Mouse (Mus musculus) CD4-positive, CD25-positive, alpha-beta regulatory T cell, adult 4 months (primary cell): ENCODE data around the gene Ccdc85a. TPM values are rescaled to one million over a fixed set of nuclear protein-coding genes. Genes with fewer than 3 reads are reported as not detected.

ENCODE experiments used
- ATAC-seq: one replicate; pipeline ENCODE4 v1.8.0; 2017
- polyA plus RNA-seq, 2 experiments: library from polyadenylated mRNA; unstranded; fragments of 100-300 nt; shearing (Covaris generic); gene quantifications; one replicate each; pipeline ENCODE4 v1.2.1; 2017

Gene Ccdc85a
- not detected for polyA plus RNA-seq

DNA sequence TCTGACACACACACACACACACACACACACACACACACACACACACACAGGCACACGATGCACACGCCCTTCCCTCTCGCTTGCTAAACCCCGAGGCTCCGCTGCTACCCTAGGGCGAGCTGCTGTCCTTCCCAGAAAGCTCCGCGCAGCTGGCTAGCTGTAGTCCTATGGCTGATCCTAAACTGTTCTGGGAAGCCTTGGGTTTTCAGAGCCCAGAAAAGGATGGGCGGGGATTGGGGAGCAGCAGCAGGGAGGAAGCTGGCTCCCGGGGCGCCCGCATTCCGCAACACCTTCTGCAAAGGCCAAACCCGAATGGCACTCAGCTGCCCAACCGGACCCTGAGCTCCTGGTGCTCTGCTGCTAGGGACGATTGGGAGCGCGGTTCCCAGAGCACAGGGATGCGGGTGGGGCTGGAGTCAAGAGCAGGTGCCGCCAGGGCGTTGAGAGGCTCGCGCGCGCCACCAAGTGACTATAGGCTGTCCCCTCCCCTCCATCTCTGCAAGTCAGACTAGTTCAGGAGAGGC lies at the start of gene Ccdc85a:
Gene Ccdc85a, minus strand, starts transcription at position 414 of the 524 bp plus-strand sequence.
- no peak for ATAC-seq

DNA sequence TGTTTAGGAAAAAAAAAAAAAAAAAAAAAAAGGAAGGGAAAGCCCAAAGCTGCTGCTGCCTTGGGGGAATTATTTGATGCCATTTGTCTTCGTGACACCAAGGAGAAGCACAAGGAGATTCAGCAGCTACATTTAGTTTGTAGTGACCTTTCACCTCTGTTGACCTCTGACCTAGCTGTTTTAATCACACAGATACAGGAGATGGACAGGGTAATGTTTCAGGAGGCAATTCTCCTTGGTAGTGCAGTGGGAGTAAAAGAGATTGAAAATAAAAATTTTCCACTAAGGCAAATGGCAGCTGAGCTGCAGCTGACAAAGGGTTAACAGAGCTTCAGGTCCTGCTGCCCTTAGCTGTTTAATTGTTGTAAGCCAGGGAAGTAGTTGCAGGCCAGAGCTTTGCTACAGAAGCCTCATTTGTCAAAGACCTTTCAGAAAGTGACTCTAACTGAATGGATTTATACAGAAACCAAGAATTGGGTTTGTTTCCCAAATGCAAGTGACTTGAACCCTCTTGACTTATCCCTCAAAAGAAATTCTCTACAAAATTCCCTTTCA lies 49.5 kb upstream of the Ccdc85a start:
- no peak for ATAC-seq

DNA sequence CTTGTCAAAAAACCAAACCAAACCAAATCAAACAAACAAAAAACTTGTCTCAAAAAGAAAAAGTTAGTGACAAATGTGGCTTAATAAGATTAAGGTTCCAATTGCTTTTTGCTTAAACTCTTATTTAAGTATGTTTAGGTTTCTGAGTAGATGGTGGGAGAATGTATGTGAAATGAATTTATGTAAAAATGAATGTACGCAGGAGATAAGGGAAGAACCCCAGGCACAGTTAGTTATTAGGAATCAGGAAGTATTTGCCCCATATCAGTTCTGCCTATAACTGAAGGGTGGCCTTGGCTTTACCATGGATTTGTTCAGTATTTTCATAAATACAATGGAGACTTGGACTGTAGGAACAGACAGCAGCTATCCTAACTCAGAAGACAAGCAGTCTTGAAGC lies 49.0 kb upstream of the Ccdc85a start:
- ATAC-seq: no peak

DNA sequence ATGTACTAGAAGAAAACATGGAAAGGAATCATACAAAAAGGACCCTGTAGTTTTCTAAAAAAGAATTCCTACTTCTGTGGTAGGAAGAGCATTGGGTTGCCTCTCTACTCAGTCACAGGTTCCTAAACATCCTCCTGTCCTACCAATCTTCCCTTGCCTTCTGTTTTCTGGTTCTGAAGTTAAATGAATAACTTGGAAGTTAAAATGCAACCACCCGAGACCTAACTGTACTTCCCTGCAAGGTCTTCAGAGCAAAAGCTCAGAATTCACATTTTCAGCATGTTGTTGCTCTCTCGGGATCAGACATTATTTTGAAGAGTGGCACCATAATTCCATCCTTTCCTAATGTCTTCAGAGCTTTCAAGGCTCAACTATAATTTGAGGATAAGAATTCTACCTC lies 46.6 kb upstream of the Ccdc85a start:
- ATAC-seq: no peak

DNA sequence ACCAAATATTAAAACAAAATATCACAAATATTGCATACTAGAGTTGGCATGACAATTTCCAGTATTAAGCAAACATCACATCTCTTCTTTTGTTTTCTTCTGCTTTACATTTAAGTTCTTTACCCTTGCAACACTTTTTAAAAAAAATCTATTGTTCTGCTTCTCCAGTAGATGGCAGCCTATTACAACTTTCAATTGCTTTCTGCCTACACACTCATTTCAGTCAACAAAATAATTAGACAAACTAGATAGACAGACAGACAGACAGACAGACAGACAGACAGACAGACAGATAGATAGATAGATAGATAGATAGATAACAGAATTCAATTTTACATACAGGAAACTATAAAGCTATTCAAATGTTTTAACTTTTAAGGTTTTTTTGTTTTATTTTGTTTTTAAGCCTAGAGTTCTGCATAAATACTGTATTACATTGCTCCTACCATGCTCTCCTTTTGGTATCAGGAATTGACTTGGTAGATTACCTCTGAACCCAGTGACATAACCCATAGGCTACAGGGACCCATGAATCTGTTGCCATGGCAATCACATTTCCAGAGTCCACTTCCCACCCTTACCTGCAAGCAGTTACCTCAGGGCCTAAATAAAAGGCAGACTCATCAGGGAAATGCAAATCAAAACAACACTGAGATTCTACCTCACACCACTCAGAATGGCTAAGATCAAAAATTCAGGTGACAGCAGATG lies 26.8 kb upstream of the Ccdc85a start:
- ATAC-seq: no peak

DNA sequence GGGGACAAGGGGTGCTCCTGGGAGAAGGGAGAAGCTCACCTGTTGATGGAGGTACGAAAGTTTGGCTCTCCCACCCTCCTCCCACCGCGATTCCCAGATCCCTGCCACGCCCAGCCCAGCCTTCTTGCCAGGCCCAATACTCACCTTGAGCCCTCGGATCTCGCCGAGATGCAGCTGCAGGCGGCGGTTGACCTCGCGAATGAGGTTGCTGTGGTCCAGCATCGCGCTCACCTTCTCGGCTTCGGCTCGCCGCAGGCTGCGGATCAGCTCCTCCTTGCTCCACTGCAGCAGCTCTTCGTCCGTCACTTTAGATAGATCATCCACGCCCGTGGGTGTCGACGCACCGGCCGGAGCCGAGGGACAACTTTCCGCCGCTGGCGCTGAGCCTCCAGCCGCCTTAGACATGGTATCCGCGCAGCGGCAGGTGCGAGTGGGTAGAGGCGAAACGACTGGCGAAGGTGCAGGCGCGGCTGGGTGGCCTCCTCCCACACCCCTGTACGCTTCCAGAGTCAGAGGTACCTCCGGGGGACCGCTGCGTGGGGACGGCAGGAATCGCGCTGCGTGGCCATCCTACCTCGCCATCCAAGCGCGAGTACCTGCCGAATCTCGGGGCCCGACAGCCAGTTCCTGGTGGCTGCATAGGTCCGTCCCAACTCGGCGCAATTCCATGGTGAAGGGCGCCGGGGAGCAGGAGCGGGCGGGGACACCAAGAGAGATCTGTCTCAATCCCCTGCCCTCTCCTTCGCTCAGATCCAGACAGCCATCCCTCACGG lies 800 bp downstream of the Ccdc85a start:
- no peak for ATAC-seq

DNA sequence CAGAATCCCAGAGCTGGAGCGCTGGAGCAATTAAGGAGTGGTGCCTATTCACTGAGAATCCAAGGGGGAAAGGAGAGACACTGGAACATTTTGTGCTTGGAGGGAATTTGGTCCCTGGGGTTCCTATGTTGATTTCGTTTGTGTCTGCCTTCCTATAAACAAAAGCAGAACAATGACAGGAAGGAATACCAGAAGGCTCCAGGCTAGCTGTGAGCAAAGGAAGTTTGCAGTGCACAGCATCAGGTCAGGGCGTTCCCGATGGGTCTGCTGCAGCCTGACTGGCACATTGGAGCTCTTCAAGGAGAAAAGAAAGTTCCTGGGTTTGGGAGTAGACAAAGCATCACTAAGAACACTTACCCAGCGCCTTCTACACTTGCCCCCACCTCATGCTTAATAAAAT lies 1.9 kb downstream of the Ccdc85a start:
- ATAC-seq: no peak

DNA sequence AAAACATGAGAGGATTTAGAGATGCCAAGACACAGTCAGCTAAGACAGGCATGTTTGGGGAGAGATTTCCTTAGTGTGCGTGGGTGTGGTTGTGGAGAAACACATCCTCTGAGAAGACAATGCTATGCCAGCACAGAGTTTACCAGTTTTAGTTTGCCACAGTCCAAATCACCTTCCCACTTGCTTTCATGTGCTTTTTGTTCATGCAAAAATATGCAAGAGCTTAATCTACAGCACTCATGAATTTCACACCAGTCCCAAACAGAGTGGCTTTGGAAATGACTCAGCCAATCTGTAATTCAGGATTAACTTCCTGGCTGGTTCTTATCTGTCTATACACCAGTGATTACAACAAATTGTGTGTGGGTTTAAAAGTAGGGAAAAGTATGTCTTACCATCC lies 11.7 kb downstream of the Ccdc85a start:
- no peak for ATAC-seq

DNA sequence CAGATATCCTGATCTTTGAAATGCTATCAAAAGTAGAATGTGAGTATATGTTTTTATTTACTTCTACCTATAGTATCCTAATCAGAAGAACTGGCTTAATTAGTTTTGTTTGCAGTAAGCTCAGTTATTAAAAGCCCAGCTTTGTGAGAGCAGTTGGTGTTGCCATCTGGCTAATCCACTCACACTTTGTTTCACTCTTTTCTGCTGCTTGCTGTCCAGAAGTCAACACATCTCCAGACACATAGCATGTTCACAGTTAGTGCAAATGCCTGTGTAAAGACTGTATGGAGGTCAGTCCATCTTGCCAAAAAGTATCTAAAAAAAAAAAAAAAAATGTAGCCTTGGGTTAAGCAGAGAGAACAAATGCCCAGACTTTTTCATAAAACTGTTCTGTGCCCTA lies 27.7 kb downstream of the Ccdc85a start:
- ATAC-seq: no peak

DNA sequence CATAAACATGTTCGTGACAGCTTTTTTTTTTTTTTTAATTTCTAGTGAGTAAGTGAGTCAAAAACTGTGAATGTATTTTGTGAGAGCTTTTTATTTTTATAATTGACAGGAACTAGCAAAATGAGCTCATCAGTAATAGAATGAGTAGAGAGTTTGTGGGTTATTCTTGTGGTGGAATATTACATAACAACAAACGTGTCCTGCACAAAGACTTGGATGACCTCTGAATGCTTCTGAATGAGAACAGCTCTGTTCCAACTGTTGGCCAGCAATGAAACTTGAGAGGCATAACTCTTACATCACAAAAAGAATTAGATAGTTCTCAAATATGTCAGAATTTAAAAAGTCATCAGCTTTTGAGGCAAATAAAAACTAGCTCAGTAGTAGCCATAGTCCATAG lies 40.7 kb downstream of the Ccdc85a start:
- no peak for ATAC-seq

DNA sequence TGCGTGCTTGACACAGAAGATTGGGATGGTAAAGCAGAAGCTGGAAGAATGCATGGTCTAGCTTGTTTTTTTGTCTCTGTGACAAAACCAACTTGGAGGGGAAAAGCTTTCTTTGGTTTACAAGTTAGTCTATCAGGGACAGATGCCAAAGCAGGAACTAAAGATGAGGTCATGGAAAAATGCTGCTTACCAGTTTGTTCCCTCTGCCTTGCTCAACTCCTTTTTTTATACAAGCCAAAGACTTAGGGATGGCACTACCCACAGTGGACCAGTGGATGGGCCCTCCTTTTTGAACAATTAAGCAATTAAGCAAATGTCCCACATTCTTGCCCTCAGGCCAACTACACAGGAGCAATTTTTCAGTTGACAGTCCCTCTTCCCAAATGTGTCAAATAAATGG lies 42.8 kb downstream of the Ccdc85a start:
- ATAC-seq: no peak

DNA sequence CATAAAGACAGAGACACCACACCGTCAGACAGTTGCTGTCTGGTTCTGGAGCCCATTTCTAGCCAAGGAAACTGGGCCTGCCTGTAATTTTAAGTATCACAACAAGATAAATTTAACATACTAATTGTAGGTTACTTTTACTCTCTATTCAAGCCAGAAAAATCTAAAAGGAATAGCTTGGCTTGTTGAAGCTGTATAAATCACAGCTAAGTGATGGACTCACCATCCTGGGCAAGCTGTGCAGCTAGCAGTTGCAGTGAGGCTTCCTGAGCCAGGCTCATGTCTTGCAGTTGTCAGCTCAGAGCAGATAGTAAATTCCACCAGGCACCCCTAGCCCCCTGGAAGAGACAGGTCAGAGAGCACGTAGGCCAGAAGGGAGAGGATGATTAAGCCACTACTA lies 50.8 kb downstream of the Ccdc85a start:
- ATAC-seq: no peak

DNA sequence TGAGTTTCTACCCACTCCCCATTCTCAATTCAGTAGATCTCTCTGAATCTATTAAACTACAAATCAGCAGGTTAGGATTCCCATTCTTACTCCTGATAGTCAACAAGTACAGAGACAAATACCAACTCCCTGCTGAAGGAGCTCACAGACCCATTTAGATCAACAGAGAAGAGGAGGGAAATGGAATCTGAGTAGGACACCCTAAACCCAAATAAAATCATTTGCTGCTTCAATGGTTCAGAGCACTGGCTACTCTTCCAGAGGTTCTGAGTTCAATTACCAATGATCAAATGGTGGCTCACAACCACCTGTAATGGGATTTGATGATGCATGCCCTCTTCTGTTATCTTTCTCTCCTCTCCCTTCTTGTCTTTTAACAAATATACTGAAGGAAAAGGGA lies 82.9 kb downstream of the Ccdc85a start:
- no peak for ATAC-seq

DNA sequence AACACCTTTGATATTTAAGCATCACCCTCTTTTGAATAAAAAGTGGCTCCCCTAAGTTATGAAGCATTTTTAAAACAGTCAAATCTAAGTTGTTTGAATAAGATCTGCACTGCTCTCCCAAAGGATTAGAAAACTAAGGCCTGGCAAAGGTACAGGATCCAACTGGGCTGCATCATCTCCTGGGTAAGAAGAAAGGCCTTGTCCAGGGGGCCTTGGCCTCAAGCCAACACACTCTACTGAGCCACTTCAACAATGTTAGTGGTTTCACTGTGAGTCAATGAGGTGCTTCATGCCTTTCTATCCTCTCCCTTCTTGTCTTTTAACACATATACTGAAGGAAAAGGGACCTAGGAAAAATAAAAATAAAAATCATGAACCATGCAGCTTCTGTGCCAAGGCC lies 87.1 kb downstream of the Ccdc85a start:
- ATAC-seq: no peak

DNA sequence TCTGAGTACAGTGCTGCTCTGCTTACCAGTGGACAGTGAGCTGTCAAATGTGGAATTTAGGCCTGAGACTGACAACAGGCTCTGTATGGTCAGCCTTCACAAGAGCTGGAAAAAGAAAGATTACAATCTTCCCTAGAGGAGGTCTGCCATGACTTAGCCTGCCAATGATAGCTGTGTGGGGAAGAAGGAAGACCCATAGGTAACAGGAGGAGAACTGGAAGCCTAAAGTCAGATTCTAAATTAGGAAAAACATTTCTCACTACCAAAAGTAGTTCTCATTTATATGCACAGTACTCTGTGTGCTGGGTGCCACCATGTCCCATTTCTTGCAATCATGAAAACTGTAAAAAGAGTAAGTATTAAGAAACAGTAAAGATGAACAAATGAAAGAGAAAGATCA lies 90.8 kb downstream of the Ccdc85a start:
- ATAC-seq: no peak

DNA sequence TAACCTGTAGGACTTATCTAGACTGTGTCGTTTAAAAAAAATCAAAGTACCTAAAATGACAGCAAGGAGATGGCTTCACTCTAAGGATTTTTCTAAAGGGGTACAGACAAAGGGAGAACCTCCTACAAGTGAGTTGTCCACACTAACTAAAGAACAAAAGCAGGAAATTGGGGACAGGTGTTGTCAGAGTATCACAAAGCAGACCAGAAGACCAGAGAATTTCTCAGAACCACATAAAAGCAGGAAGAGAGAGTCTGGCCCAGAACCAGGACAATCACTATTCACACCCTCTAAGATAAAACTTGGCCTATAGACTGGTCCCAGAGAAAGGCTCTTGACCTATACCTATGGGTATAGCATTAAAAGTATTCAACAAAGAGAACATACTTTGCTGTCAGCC lies 92.8 kb downstream of the Ccdc85a start:
- ATAC-seq: no peak

DNA sequence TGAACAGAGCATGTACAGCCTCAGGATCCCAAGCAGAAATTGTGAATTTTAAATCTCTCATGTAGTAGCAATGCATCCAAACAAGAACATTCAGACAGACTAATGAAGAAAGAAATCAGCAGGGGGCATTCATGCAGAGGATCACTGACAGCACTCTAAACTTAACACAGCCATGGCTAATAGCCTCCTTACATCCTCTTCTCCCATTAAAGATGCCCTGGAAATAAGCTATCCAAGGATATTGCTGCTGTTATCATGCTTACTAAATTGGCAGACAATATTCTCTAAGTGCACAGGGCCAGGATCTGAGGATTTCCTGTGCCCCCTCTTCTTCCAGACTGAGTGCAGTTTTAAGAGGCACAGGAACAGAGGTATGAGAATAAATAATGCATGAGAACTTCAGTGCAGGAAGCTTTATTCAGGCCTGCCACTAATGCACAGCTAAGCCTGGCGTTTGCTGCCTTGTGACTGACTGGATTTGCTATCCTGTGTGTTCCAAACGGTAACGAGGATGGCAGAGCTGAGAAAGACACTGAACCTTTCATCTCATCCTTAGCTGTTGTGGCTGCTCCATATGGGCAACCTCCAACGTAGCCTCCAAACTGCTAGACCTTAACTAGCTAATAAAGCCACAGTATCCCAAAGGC lies 99.9 kb downstream of the Ccdc85a start:
- no peak for ATAC-seq

DNA sequence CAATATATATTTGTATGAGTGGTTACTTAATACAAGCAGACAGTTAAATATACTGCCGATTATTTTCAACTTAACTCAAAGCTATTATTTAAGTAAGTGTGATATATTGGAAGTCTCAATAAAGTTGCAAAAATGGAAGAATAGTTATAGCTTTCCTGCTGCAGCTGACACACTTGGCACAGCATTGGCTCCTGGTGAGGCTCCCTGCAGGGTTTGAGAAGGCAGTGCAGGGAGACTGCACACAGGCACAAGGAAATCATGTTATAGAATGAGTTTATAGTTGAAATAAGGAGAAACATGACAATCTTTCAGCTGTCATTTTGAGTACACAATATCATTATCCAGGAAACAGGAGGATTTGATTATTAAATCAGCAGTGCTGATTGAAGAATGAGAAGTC lies 107.0 kb downstream of the Ccdc85a start:
- no peak for ATAC-seq

DNA sequence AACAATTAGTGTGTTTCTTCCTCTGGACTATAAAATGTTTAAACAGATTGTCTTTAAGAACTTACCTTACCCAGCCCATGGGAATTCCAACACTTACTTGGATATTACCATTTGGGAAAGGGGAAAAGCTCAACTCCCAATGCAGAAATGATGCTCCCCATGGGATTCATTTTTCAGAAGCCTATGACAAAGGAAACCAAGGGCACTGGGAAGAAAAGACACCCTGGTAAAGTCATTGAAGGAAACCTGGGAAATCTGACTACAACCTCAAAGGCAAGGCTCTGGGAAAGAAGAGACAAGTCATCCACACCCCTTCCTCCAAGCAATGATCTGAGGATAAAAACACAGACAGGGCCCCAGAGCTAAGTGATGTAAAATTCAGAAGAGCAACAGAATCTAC lies 118.4 kb downstream of the Ccdc85a start:
- no peak for ATAC-seq

DNA sequence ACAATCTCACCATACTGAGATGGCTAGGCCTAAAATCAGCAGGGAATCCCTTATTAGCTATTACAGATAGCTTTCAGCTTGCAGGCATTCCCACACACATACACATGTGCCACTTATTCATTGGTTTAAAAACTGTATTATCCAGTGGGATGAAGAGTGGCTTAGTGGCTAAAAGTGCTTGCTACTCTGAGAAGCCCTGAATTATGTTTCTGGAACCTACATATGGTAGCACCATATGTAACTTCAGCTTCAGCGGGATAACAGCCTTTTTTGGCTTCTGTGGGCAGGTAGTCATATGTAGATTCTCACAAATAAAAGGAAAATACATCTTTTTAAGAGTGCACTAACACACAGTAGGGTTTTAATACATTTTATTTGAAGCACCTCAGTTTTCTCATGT lies 119.2 kb downstream of the Ccdc85a start:
- no peak for ATAC-seq

DNA sequence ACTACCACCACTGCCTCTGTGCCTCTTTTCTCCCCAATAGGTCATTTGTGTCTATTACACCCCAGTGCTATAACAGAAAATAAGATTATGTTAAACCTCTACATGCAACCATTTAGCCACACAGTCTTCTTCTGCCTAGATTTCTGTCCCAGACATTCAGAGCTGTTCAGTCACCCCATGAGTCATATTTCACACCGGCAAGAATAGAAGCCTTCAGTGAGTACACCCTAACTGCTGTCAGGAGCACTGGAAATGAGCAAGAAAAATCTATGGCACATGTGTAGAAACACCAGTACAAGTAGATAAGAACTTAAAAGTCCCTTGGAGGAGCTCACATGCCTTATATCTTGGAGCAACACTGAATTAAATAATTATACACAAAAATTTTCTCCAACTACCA lies 125.0 kb downstream of the Ccdc85a start:
- no peak for ATAC-seq

DNA sequence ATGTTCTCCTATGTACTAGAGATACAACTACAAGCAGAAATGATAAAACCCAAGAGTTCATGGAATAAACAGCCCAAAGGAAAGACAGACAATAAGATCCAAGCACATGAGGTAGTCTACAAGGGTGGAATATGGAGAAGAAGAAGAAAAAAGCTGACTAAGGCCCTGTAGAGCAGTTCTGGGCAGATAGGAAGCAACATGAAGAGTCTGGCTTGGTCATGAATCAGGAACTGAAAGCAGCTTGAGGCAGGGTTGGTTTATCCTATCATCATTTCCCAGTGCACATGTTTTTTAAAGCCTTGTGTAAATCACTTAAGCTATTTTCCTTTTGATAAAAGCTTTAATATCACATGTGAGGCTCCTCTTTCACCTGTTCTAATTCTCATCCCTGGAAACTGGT lies 144.2 kb downstream of the Ccdc85a start:
- ATAC-seq: no peak

DNA sequence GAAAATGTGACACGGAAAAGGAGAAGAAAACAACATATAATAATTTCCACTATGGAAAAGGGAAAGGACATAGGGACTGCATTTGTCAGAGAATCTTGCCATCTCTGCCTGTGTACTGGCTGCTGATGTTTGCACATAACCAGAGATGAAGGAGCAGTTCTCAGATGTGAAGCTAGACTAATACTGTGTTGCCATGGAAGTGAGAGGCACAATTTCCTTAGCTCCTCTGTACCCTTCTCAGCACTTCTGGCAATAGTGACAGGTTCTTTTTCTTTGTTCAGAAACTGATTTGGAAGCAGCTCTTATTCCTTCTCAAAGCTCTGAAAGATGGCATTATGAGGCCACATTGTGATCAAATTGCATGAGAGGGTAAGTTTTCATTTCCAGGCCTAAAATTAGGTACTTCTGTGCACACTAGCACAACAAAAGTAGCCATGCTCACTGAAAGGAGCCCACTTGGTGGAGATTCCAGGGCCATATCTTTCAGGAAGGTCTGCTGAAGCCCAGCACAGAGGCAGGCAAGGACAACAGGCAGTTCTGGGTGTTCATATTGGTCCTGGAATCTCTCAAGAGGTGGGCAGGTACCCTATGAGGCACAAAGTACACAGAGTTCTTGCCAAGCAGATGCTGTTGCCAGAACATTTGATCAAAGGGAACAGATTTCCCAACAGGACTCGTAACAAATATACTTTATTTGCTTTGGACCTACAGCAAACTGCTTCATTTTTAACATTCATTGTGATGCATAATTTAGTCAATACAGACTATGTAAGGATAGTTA lies 161.5 kb downstream of the Ccdc85a start:
- no peak for ATAC-seq
